28 mouse cellular contexts compared by ENCODE assay signal in genomic region chr1:23352895-23353294, GRCm38 (mm10).
"Had no signal": no experiment of that assay in that cellular context is flagged by ENCODE, and none has a peak within 500 bp of the region (broad histone marks: within the 10 kb centered on the region; RNA-seq: fewer than 3 reads in every experiment).

No protein-coding gene starts in this region.

- ATAC-seq: forebrain, embryonic 13.5 days; forebrain, embryonic 14.5 days; forebrain, embryonic 15.5 days; forebrain, embryonic 16.5 days; forebrain, postnatal 0 days had no signal

- H3K9me3 ChIP-seq: embryonic facial prominence, embryonic 10.5 days; embryonic facial prominence, embryonic 12.5 days; embryonic facial prominence, embryonic 13.5 days; embryonic facial prominence, embryonic 15.5 days; forebrain, embryonic 10.5 days; forebrain, embryonic 12.5 days; forebrain, embryonic 13.5 days; forebrain, embryonic 15.5 days had no signal

- DNase-seq: cerebellum, adult 8-10 months; cerebellum, adult 9-10 months; cerebellum, adult 9-11 months; cerebellum, postnatal 10 days; cerebellum, postnatal 14 days; cerebellum, postnatal 25 days; cerebellum, postnatal 36 days; embryo, embryonic 11 days; forebrain, postnatal 0 days; gastrocnemius, adult 2 months; gastrocnemius, postnatal 10 days; gastrocnemius, postnatal 14 days; gastrocnemius, postnatal 25 days; gastrocnemius, postnatal 36 days; heart, adult 11 months; heart, adult 18-20 months; heart, adult 2 months had no signal

- H3K4me3 ChIP-seq: embryonic facial prominence, embryonic 10.5 days; embryonic facial prominence, embryonic 12.5 days; embryonic facial prominence, embryonic 13.5 days; embryonic facial prominence, embryonic 15.5 days; erythroblast, embryonic 14.5 days; forebrain, embryonic 10.5 days; forebrain, embryonic 12.5 days; forebrain, embryonic 13.5 days; forebrain, embryonic 15.5 days; gastrocnemius, adult 2 months; heart, adult 2 months had no signal

- H3K27me3 ChIP-seq: embryonic facial prominence, embryonic 12.5 days; embryonic facial prominence, embryonic 13.5 days; embryonic facial prominence, embryonic 15.5 days; forebrain, embryonic 12.5 days; forebrain, embryonic 13.5 days; forebrain, embryonic 15.5 days had no signal

- H3K4me2 ChIP-seq: embryonic facial prominence, embryonic 12.5 days; embryonic facial prominence, embryonic 13.5 days; embryonic facial prominence, embryonic 15.5 days; forebrain, embryonic 12.5 days; forebrain, embryonic 13.5 days; forebrain, embryonic 15.5 days had no signal

- H3K9ac ChIP-seq: embryonic facial prominence, embryonic 12.5 days; embryonic facial prominence, embryonic 13.5 days; embryonic facial prominence, embryonic 15.5 days; forebrain, embryonic 12.5 days; forebrain, embryonic 13.5 days; forebrain, embryonic 15.5 days; forebrain, postnatal 0 days had no signal

- H3K4me1 ChIP-seq: embryonic facial prominence, embryonic 10.5 days; embryonic facial prominence, embryonic 12.5 days; embryonic facial prominence, embryonic 13.5 days; embryonic facial prominence, embryonic 15.5 days; forebrain, embryonic 10.5 days; forebrain, embryonic 12.5 days; forebrain, embryonic 15.5 days had no signal

- H3K36me3 ChIP-seq: embryonic facial prominence, embryonic 10.5 days; embryonic facial prominence, embryonic 12.5 days; embryonic facial prominence, embryonic 13.5 days; embryonic facial prominence, embryonic 15.5 days; forebrain, embryonic 10.5 days; forebrain, embryonic 12.5 days; forebrain, embryonic 15.5 days had no signal

- H3K27ac ChIP-seq: embryonic facial prominence, embryonic 10.5 days; embryonic facial prominence, embryonic 12.5 days; embryonic facial prominence, embryonic 13.5 days; embryonic facial prominence, embryonic 15.5 days; forebrain, embryonic 10.5 days; forebrain, embryonic 12.5 days; forebrain, embryonic 13.5 days; forebrain, embryonic 15.5 days; gastrocnemius, adult 2 months; heart, adult 2 months had no signal
